Mouse (Mus musculus) intestine, postnatal 0 days (tissue): ENCODE measurements around the gene Avpr1b. TPM values are rescaled to one million over a fixed set of nuclear protein-coding genes. Genes with fewer than 3 reads are reported as not detected.
"Not testable (repeated sequence)": the region's sequence is repeated elsewhere in the genome, so short reads cannot be mapped to it uniquely, and the experiment has no call there.

Experiments
- ATAC-seq: fragments of 200-750 bp; cut with Nextera tagmentation; 2 replicates; pipeline ENCODE4 v1.8.0; 2017; ENCODE audit warnings: mild to moderate bottlenecking, moderate TSS enrichment, moderate library complexity
- H3K27ac ChIP-seq: fragments of 300-500 bp; sonication (generic); 2 replicates; pipeline ENCODE4 v1.5.1; 2014; ENCODE audit warnings: mild to moderate bottlenecking, low read depth, low read length, moderate library complexity
- H3K27me3 ChIP-seq: fragments of 300-500 bp; sonication (generic); replicated peaks from 2 replicates; pipeline ENCODE4 v1.6.1; 2014; ENCODE audit warnings: low read length, mixed read lengths; ENCODE audit not compliant: control insufficient read depth, insufficient read depth
- H3K36me3 ChIP-seq: fragments of 300-500 bp; sonication (generic); 2 replicates; pipeline ENCODE4 v1.6.1; 2014; ENCODE audit warnings: mild to moderate bottlenecking, moderate library complexity; ENCODE audit not compliant: control insufficient read depth, insufficient read depth
- H3K4me1 ChIP-seq: fragments of 300-500 bp; sonication (generic); replicated peaks from 2 replicates; pipeline ENCODE4 v1.6.1; 2014; ENCODE audit warnings: antibody characterized with exemption, low read length, mixed read lengths; ENCODE audit not compliant: control insufficient read depth, insufficient read depth
- H3K4me2 ChIP-seq: fragments of 300-500 bp; sonication (generic); replicated peaks from 2 replicates; pipeline ENCODE4 v1.6.1; 2014; ENCODE audit warnings: low read depth, mild to moderate bottlenecking, moderate library complexity
- H3K4me3 ChIP-seq: fragments of 300-500 bp; sonication (generic); 2 replicates; pipeline ENCODE4 v1.5.1; 2014; ENCODE audit warnings: low read depth, low read length
- H3K9ac ChIP-seq: fragments of 300-500 bp; sonication (generic); 2 replicates; pipeline ENCODE4 v1.6.1; 2014; ENCODE audit warnings: mild to moderate bottlenecking, low read depth, low read length
- H3K9me3 ChIP-seq: fragments of 300-500 bp; sonication (generic); 2 replicates; pipeline ENCODE4 v1.6.1; 2016; ENCODE audit warnings: mixed run types; ENCODE audit not compliant: control insufficient read depth
- CTCF ChIP-seq: sonication (generic); IDR thresholded peaks from 2 replicates; pipeline ENCODE4 v1.5.1; 2016; ENCODE audit warnings: low read depth, mild to moderate bottlenecking, control low read depth, antibody characterized with exemption, moderate library complexity
- WGBS: fragments of 180-500 bp; shearing (Covaris S2); extraction: QIAGEN DNeasy Blood & Tissue Kit; methylation state at CpG from one replicate; pipeline ENCODE4 v1.1.7; 2014; 5-methylcytosine and 5-hydroxymethylcytosine counted together
- polyA plus RNA-seq: library from polyadenylated mRNA; unstranded; fragments of >200 nt; fragmentation: Nextera tagmentation; extraction: Ambion mirVana; gene quantifications from 2 replicates; pipeline ENCODE4 v1.2.1, GENCODE M21; 2015

Avpr1b gene
- polyA plus RNA-seq, 1 experiment from 2014 or later, result not detected

- not testable (repeated sequence) for H3K4me2 ChIP-seq, ATAC-seq, H3K4me3 ChIP-seq, H3K27me3 ChIP-seq, H3K9me3 ChIP-seq, H3K9ac ChIP-seq, H3K4me1 ChIP-seq, H3K27ac ChIP-seq, H3K36me3 ChIP-seq
- peak; percentile 44 for TF ChIP-seq CTCF
- WGBS, result 48% methylated on average over 11 of the region's 11 CpGs
Measured at GRCm38 (mm10) chr1:131566056-131566455, 33.0 kb upstream of the Avpr1b start.

- no peak overlapping the region for H3K4me2 ChIP-seq
- no peaks in the 10 kb centered on the region for H3K36me3 ChIP-seq
- H3K9ac ChIP-seq, result no peak overlapping the region
- H3K9me3 ChIP-seq, result no peaks in the 10 kb centered on the region
- H3K4me1 ChIP-seq, result no peaks in the 10 kb centered on the region
- H3K27ac ChIP-seq, result no peak overlapping the region
- WGBS, result 72% methylated on average over 6 of the region's 6 CpGs
- no peaks in the 10 kb centered on the region for H3K27me3 ChIP-seq
- no peak for TF ChIP-seq CTCF
- ATAC-seq, result no peak
- H3K4me3 ChIP-seq, result no peak overlapping the region
Measured at GRCm38 (mm10) chr1:131569721-131570120, 29.3 kb upstream of the Avpr1b start.

- 90% methylated on average over 4 of the region's 4 CpGs for WGBS
- Histone ChIP-seq H3K9ac (no peak overlapping the region), H3K4me3 (no peak overlapping the region), H3K36me3 (no peaks in the 10 kb centered on the region), H3K27ac (no peak overlapping the region), H3K9me3 (no peaks in the 10 kb centered on the region), H3K4me1 (no peaks in the 10 kb centered on the region), H3K4me2 (no peak overlapping the region), H3K27me3 (no peaks in the 10 kb centered on the region)
- TF ChIP-seq CTCF, result no peak
- no peak for ATAC-seq
Measured at GRCm38 (mm10) chr1:131570391-131570790, 28.6 kb upstream of the Avpr1b start.

GRCm38 (mm10) chr1:131573721-131574120, 25.3 kb upstream of the Avpr1b start:
- H3K9me3 ChIP-seq, result no peaks in the 10 kb centered on the region
- H3K4me2 ChIP-seq, result no peak overlapping the region
- no peaks in the 10 kb centered on the region for H3K36me3 ChIP-seq
- no peak overlapping the region for H3K4me3 ChIP-seq
- no peaks in the 10 kb centered on the region for H3K27me3 ChIP-seq
- no peak for TF ChIP-seq CTCF
- no peaks in the 10 kb centered on the region for H3K4me1 ChIP-seq
- H3K27ac ChIP-seq, result no peak overlapping the region
- H3K9ac ChIP-seq, result no peak overlapping the region
- ATAC-seq, result peak; percentile 98
- WGBS, result 94% methylated on average over 14 of the region's 14 CpGs

- Histone ChIP-seq H3K27me3 (no peaks in the 10 kb centered on the region), H3K4me2 (no peak overlapping the region), H3K9ac (no peak overlapping the region), H3K4me1 (no peaks in the 10 kb centered on the region), H3K36me3 (no peaks in the 10 kb centered on the region), H3K4me3 (no peak overlapping the region), H3K27ac (no peak overlapping the region), H3K9me3 (no peaks in the 10 kb centered on the region)
- ATAC-seq, result no peak
- TF ChIP-seq CTCF, result no peak
- WGBS, result 72% methylated on average over 17 of the region's 17 CpGs
Measured at GRCm38 (mm10) chr1:131578943-131579680, 19.9 kb upstream of the Avpr1b start.

GRCm38 (mm10) chr1:131580389-131580788, 18.6 kb upstream of the Avpr1b start:
- Histone ChIP-seq H3K9me3 (no peaks in the 10 kb centered on the region), H3K9ac (no peak overlapping the region), H3K36me3 (no peaks in the 10 kb centered on the region), H3K4me3 (no peak overlapping the region), H3K4me2 (no peak overlapping the region), H3K4me1 (no peaks in the 10 kb centered on the region), H3K27ac (no peak overlapping the region), H3K27me3 (no peaks in the 10 kb centered on the region)
- ATAC-seq, result no peak
- TF ChIP-seq CTCF, result no peak
- WGBS, result 51% methylated on average over 4 of the region's 4 CpGs

- WGBS, result 80% methylated on average over 3 of the region's 3 CpGs
- H3K4me3 ChIP-seq, result no peak overlapping the region
- H3K9me3 ChIP-seq, result no peaks in the 10 kb centered on the region
- no peaks in the 10 kb centered on the region for H3K36me3 ChIP-seq
- no peak overlapping the region for H3K9ac ChIP-seq
- no peak for ATAC-seq
- H3K4me2 ChIP-seq, result no peak overlapping the region
- no peaks in the 10 kb centered on the region for H3K4me1 ChIP-seq
- no peak for TF ChIP-seq CTCF
- H3K27ac ChIP-seq, result no peak overlapping the region
- H3K27me3 ChIP-seq, result no peaks in the 10 kb centered on the region
Measured at GRCm38 (mm10) chr1:131583598-131583997, 15.4 kb upstream of the Avpr1b start.
